Mouse (Mus musculus): ENCODE data around the gene Tulp4.
"Not testable (repeated sequence)": the region's sequence is repeated elsewhere in the genome, so short reads cannot be mapped to it uniquely, and the experiment has no call there.

Tulp4 gene

DNA sequence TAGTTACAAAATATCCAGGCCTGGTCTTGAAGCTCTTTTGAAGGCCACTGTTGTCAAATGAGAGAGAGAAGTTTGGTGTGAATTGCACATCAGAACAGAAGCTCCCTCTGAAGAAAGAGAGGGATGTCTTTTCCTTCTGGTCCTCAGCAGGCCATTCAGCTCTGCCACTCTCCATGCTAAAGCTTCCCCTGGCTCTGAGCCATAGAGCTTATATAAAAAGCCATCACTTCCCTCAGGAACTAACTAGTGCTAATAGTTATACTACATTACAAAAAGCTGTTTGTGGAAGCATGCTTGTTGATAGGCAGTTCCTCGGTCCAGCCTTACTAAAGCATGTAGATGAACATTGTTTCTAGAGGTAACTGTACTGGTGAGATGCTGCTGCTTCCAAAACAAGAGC is 89.2 kb downstream of the Tulp4 start:
- DNase-seq, result no peak

- no peak for DNase-seq
These were observed 91.3 kb downstream of the Tulp4 start for GRCm38 (mm10) chr17:6197491-6197890.

DNA sequence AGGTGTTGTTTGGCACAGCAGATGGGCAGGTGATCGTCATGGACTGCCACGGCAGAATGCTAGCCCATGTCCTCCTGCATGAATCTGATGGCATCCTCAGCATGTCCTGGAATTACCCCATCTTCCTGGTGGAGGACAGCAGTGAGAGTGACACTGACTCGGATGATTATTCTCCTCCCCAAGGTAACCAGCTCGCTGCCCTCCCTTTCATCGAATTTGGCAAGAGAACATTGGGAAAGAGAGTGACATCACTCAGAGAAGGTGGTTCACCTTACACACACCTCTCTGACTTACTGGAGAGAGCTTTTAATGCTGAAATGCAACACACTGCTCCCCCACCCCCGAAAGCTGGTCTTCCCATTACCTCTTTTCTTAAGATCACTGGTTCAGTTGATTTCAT is 92.4 kb downstream of the Tulp4 start:
- peak in 1 of 2 experiments; percentile 34 for DNase-seq

GRCm38 (mm10) chr17:6199166-6199565 is 92.9 kb downstream of the Tulp4 start:
- no peak for DNase-seq

DNA sequence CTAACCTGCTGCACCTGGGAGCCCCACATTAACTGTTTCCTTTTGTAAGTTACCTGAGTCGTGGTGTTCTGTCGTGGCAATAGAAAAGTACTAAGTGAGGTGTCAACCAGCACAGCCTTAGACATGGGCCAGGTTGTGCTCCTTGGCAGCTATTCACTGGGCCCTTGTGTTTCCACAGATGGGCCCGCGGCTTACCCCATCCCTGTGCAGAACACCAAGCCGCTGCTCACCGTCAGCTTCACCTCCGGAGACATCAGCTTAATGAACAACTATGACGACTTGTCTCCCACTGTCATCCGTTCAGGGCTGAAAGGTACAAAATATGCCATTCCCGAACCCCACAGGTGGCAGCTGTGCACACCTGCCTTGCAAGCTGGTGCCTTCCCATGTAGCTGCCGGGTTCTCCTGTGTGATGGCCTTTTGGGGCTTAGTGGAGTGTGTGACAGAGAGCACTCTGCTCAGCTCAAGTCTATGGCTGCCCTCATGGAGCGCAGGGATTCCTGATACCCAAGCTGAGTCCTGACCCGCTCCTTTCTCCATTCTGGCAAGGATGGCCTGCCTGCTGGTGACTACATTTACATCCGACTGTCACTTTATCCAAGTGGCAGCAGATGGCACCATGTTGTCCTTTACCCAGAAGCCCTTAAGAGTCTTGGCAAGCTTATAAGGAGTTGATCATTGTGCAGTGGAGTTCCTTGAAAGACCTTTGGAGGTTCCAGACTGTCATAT is 95.4 kb downstream of the Tulp4 start:
- peak; percentile 74 to 79 for DNase-seq

GRCm38 (mm10) chr17:6202389-6203110 is 96.3 kb downstream of the Tulp4 start:
- peak; percentile 35 to 37 for DNase-seq

- DNase-seq, result no peak
These were observed 96.9 kb downstream of the Tulp4 start for GRCm38 (mm10) chr17:6203126-6203525.

GRCm38 (mm10) chr17:6203795-6204194 is 97.6 kb downstream of the Tulp4 start:
- no peak for DNase-seq

GRCm38 (mm10) chr17:6211721-6212120 is 105.5 kb downstream of the Tulp4 start:
- no peak for DNase-seq

DNA sequence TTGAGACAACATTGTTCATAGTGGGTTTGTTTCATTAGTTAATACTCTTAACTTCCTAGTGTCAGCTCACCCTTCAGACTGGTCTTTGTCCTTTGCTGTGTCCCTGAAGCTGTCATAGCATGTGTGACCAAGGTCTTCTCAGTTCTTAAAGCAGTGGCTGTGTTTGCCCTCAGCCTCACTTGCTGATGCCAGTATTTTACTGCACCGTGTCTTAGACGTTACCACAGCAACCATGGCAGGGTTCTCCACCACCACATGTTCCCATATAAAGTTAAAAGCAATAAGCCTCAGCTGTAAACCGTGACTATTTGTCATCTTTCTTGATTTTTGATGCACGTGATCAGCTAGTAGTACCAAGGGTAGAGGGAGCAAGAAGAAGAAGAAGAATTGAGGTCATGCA is 109.4 kb downstream of the Tulp4 start:
- no peak for DNase-seq

- DNase-seq, result no peak
These were observed 110.3 kb downstream of the Tulp4 start for GRCm38 (mm10) chr17:6216514-6216913.

DNA sequence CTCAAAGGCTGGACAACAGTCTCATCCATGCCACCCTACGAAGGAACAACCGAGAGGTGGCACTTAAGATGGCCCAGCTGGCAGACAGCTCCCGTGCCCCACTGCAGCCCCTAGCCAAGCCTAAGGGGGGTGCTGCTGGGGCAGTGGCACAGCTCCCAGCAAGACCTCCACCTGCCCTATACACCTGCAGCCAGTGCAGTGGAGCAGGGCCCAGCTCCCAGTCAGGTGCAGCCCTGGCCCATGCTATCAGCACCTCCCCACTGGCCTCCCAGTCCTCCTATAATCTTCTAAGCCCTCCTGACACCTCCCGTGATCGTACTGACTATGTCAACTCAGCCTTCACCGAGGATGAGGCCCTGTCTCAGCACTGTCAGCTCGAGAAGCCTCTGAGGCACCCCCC is 126.4 kb downstream of the Tulp4 start:
- DNase-seq, result not testable (repeated sequence)

- DNase-seq, result not testable (repeated sequence)
These were observed 145.1 kb downstream of the Tulp4 start for GRCm38 (mm10) chr17:6251298-6251697.

DNA sequence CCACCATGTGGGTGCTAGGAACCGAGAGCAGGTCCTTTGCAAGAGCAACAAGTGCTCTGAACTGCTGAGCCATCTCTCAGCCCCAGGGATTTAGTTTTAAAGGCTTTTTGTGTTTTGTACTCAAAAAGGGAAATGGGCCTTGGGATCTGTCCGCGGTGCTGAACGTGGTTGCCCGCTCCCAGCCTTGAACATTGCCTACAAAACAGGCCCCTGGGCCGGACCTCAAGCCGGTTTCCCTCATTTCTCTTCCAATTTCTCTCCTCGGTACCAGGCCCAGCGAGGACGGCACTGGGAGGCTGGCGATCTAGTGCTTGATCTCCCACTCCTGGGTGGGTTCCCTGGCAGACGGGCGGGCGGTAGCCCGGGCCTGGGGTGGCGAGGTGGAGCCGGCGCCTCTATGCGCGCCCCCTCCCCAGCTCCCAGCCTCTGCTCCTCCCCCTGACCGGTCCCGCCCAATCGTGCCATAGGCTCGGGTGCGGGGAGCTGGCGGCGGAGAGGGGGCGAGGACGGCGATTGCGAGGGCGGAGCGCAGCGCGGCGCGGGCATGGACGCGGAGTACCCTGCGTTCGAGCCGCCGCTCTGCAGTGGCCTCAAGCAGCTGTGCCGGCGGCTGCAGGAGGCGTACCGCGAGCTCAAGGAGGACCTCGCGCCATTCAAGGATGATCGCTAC is 150.3 kb downstream of the Tulp4 start, which contains the start of gene Tmem181a:
Gene Tmem181a (plus strand): TSS at position 461 of the 670 bp plus-strand sequence.
- DNase-seq, result peak; percentile 32 to 39

DNA sequence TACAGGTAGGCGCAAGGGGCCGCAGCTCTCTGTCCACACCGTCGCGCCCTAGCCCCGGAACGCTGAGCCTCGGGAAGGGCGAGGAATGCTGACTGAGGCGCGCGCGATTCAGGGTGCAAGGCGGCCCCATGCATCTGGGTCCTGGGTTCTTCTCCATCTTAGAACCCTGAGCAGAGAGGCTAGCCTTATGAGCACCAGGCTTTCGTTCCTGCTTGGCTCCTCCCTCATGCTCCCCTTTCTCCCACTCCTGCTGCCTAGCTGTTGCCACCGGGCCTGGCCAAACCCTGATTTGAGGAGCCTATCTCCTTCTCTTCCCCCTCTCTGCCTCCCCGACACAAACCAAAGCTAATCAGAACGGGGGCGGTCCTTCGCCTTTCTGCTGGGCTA is 150.8 kb downstream of the Tulp4 start:
- peak; percentile 79 to 80 for DNase-seq

- peak; percentile 24 to 42 for DNase-seq
These were observed 163.9 kb downstream of the Tulp4 start for GRCm38 (mm10) chr17:6269876-6270831.

DNA sequence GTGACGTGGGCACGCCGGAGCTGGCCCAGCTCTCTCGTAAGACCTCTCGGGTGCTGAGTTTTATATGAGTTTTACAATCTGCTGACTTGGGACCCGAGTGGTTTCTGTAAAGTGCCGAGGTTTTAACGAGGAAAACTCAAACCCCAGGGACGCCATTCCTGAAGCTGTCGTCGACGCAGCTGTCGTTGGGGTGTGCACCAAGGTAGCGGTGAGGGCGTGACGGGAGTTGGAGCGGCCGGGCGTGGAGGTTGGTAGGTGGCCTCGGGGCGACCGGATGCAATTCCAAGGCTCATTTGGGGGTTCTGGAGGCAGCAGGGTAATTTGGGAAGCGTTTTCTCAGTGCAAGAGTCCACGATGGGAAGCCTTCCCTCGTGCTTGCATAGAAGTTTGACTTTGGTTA is 164.6 kb downstream of the Tulp4 start:
- not testable (repeated sequence) for DNase-seq

DNA sequence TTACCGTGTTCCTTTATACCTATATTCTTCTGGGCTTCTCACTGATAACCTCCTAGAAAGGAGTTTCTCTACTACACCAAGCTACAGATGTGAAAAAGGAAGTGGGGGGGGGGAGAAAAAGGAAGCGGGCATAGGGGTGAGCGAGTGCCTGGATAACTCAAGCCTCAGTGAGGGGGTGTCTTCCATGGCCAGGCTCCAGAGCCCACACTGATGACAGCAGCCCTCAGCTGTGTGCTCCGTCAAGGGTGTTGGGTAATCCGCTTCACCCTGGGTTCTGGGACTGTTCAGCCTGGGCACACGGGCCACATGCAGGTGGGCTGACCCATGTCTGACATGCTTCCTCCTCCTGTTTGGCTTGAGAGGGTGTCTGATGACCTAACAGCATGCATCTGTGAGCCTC is 165.7 kb downstream of the Tulp4 start:
- not testable (repeated sequence) for DNase-seq

- DNase-seq, result not testable (repeated sequence)
These were observed 168.5 kb downstream of the Tulp4 start for GRCm38 (mm10) chr17:6274693-6275092.

GRCm38 (mm10) chr17:6279205-6279604 is 173.0 kb downstream of the Tulp4 start:
- DNase-seq, result peak in 1 of 2 experiments; percentile 15

DNA sequence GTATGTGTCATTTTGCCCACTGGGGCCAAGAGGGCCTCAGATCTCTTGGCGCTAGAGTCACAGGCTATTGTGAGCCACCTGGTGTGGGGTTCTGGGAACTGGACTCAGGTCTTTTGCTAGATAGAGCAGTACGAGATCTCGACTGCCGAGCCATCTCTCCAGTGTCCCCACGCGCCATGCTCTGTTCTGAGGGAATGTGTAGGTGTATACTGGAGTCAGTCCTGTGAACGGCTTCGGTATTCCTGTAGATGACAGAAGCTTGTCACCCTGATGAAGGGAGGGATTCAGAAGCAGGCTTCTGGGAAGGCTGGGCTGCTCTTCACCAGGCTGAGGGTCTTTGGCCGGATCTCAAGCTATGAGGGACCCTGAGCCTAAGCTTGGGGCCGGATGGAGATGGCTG is 173.5 kb downstream of the Tulp4 start:
- DNase-seq, result not testable (repeated sequence)

- not testable (repeated sequence) for DNase-seq
These were observed 174.3 kb downstream of the Tulp4 start for GRCm38 (mm10) chr17:6280513-6280912.

All from cerebellum, postnatal 14 days (tissue).